Mouse (Mus musculus) lung, embryonic 14.5 days (tissue): ENCODE data around the gene Haghl. TPM values are rescaled to one million over a fixed set of nuclear protein-coding genes. Genes with fewer than 3 reads are reported as not detected.
A peak's percentile ranks its signal among the peaks of the same experiment; 100 is the strongest.

Source experiments
- ATAC-seq: fragments of 200-750 bp; cut with Nextera tagmentation; 2 replicates; pipeline ENCODE4 v1.8.0; 2017; ENCODE audit warnings: mild to moderate bottlenecking, moderate TSS enrichment, moderate library complexity; ENCODE audit not compliant: insufficient read depth
- DNase-seq: peaks from one replicate; pipeline ENCODE4 v3.0.0-alpha.2; 2015
- H3K27ac ChIP-seq: fragments of 300-500 bp; sonication (generic); 2 replicates; pipeline ENCODE4 v1.5.1; 2014; ENCODE audit warnings: low read depth, mild to moderate bottlenecking, moderate library complexity
- H3K27me3 ChIP-seq: fragments of 300-500 bp; sonication (generic); 2 replicates; pipeline ENCODE4 v1.6.1; 2014; ENCODE audit warnings: low read length, control low read depth; ENCODE audit not compliant: insufficient read depth
- H3K36me3 ChIP-seq: fragments of 300-500 bp; sonication (generic); 2 replicates; pipeline ENCODE4 v1.6.1; 2014; ENCODE audit warnings: control low read depth; ENCODE audit not compliant: insufficient read depth
- H3K4me1 ChIP-seq: fragments of 300-500 bp; sonication (generic); 2 replicates; pipeline ENCODE4 v1.6.1; 2014; ENCODE audit warnings: antibody characterized with exemption, control low read depth; ENCODE audit not compliant: insufficient read depth
- H3K4me2 ChIP-seq: fragments of 300-500 bp; sonication (generic); 2 replicates; pipeline ENCODE4 v1.6.1; 2014; ENCODE audit warnings: mild to moderate bottlenecking
- H3K4me3 ChIP-seq: fragments of 300-500 bp; sonication (generic); 2 replicates; pipeline ENCODE4 v1.5.1; 2014; ENCODE audit warnings: low read depth, low read length
- H3K9ac ChIP-seq: fragments of 300-500 bp; sonication (generic); 2 replicates; pipeline ENCODE4 v1.6.1; 2014
- H3K9me3 ChIP-seq: fragments of 300-500 bp; sonication (generic); 2 replicates; pipeline ENCODE4 v1.6.1; 2016; ENCODE audit warnings: low read depth, low read length, control low read depth
- CTCF ChIP-seq: IDR thresholded peaks from 2 replicates; pipeline ENCODE4 v1.5.1; 2016; ENCODE audit warnings: antibody characterized with exemption, low read depth
- whole genome bisulfite sequencing: fragments of 180-500 bp; shearing (Covaris S2); extraction: QIAGEN DNeasy Blood & Tissue Kit; methylation state at CpG from one replicate; pipeline ENCODE4 v1.1.7; 2014; 5-methylcytosine and 5-hydroxymethylcytosine counted together
- polyA plus RNA-seq: library from polyadenylated mRNA; unstranded; fragments of >200 nt; fragmentation: Nextera tagmentation; extraction: Ambion mirVana; gene quantifications from 2 replicates; pipeline ENCODE4 v1.2.1, GENCODE M21; 2014

The Haghl gene
- polyA plus RNA-seq, 1 experiment from 2014 or later = 55.1 TPM

GRCm38 (mm10) chr17:25783861-25784574, 1.5 kb downstream of the Haghl start:
- 64% methylated on average over 15 of the region's 15 CpGs for WGBS
- peak overlapping the region; percentile 86 for H3K4me2 ChIP-seq
- no peaks in the 10 kb centered on the region for H3K9me3 ChIP-seq
- no peaks in the 10 kb centered on the region for H3K27me3 ChIP-seq
- ATAC-seq (no peak), DNase-seq (no peak)
- no peak for TF ChIP-seq CTCF
- H3K4me3 ChIP-seq = peak overlapping the region; percentile 64
- H3K27ac ChIP-seq = no peak overlapping the region
- H3K4me1 ChIP-seq = peaks cover 9% of the 10 kb centered on the region
- H3K9ac ChIP-seq = peak overlapping the region; percentile 75
- H3K36me3 ChIP-seq = peaks cover 58% of the 10 kb centered on the region

- Histone ChIP-seq H3K4me2 (no peak overlapping the region), H3K9me3 (no peaks in the 10 kb centered on the region), H3K4me3 (no peak overlapping the region), H3K27me3 (no peaks in the 10 kb centered on the region), H3K9ac (no peak overlapping the region), H3K4me1 (peaks cover 9% of the 10 kb centered on the region), H3K36me3 (peaks cover 58% of the 10 kb centered on the region), H3K27ac (no peak overlapping the region)
- DNase-seq = no peak
- TF ChIP-seq CTCF = no peak
- no peak for ATAC-seq
- WGBS = 68% methylated on average over 7 of the region's 7 CpGs
These were observed 2.4 kb downstream of the Haghl start for GRCm38 (mm10) chr17:25783086-25783485.

- no peak for DNase-seq
- ATAC-seq = no peak
- WGBS = 69% methylated on average over 6 of the region's 6 CpGs
- H3K9me3 ChIP-seq = no peaks in the 10 kb centered on the region
- peaks cover 53% of the 10 kb centered on the region for H3K36me3 ChIP-seq
- no peaks in the 10 kb centered on the region for H3K27me3 ChIP-seq
- H3K4me1 ChIP-seq = peaks cover 9% of the 10 kb centered on the region
- no peak overlapping the region for H3K9ac ChIP-seq
- no peak overlapping the region for H3K27ac ChIP-seq
- no peak for TF ChIP-seq CTCF
- no peak overlapping the region for H3K4me2 ChIP-seq
- H3K4me3 ChIP-seq = no peak overlapping the region
These were observed 4.1 kb downstream of the Haghl start for GRCm38 (mm10) chr17:25781339-25781738.

GRCm38 (mm10) chr17:25777948-25778347, 7.5 kb downstream of the Haghl start:
- H3K4me1 ChIP-seq = no peaks in the 10 kb centered on the region
- no peaks in the 10 kb centered on the region for H3K27me3 ChIP-seq
- no peak overlapping the region for H3K4me2 ChIP-seq
- no peak overlapping the region for H3K4me3 ChIP-seq
- no peaks in the 10 kb centered on the region for H3K9me3 ChIP-seq
- H3K36me3 ChIP-seq = peaks cover 39% of the 10 kb centered on the region
- 93% methylated on average over 5 of the region's 5 CpGs for WGBS
- TF ChIP-seq CTCF = no peak
- ATAC-seq (no peak), DNase-seq (no peak)
- H3K27ac ChIP-seq = no peak overlapping the region
- no peak overlapping the region for H3K9ac ChIP-seq

GRCm38 (mm10) chr17:25775318-25776062, 10.0 kb downstream of the Haghl start:
- WGBS = 73% methylated on average over 10 of the region's 10 CpGs
- Histone ChIP-seq H3K27me3 (no peaks in the 10 kb centered on the region), H3K9me3 (no peaks in the 10 kb centered on the region), H3K4me1 (no peaks in the 10 kb centered on the region), H3K4me2 (no peak overlapping the region), H3K27ac (no peak overlapping the region), H3K36me3 (0 out of 2 replicates have a peak, but pooled peaks cover 20% of the 10 kb centered on the region), H3K4me3 (no peak overlapping the region), H3K9ac (no peak overlapping the region)
- ATAC-seq (no peak), DNase-seq (no peak)
- no peak for TF ChIP-seq CTCF

GRCm38 (mm10) chr17:25773549-25774120, 11.8 kb downstream of the Haghl start, which contains the start of gene Narfl:
TSS of gene Narfl (plus strand) at chr17:25773776.
- Histone ChIP-seq H3K9me3 (no peaks in the 10 kb centered on the region), H3K27ac (no peak within 1 kb of the TSS), H3K36me3 (0 out of 2 replicates have a peak, but pooled peaks cover 11% of the 10 kb centered on the region), H3K27me3 (no peaks in the 10 kb centered on the region), H3K4me2 (peak within 1 kb of the TSS; percentile 73), H3K9ac (peak within 1 kb of the TSS; percentile 80), H3K4me3 (peak within 1 kb of the TSS; percentile 73), H3K4me1 (no peaks in the 10 kb centered on the region)
- WGBS = 0% methylated on average over 37 of the region's 37 CpGs
- DNase-seq (peak; percentile 100), ATAC-seq (peak; percentile 87)
- peak; percentile 98 for TF ChIP-seq CTCF

- no peak for DNase-seq
- no peak overlapping the region for H3K9ac ChIP-seq
- no peak overlapping the region for H3K4me3 ChIP-seq
- ATAC-seq = no peak
- no peak overlapping the region for H3K4me2 ChIP-seq
- no peaks in the 10 kb centered on the region for H3K4me1 ChIP-seq
- H3K27me3 ChIP-seq = no peaks in the 10 kb centered on the region
- no peak overlapping the region for H3K27ac ChIP-seq
- no peak for TF ChIP-seq CTCF
- no peaks in the 10 kb centered on the region for H3K36me3 ChIP-seq
- H3K9me3 ChIP-seq = no peaks in the 10 kb centered on the region
- WGBS = 54% methylated on average over 9 of the region's 9 CpGs
These were observed 16.1 kb downstream of the Haghl start for GRCm38 (mm10) chr17:25769331-25769730.
